Mouse (Mus musculus) embryo, embryonic 10 days (tissue): ENCODE measurements at regions not wholly inside any gene's neighbourhood (a gene's known extent, or its start where the extent isn't known, plus 50 kb on each side); places are given as distances from the start of the nearest gene placed in this dataset.

Experiments
- DNase-seq: peaks from one replicate; pipeline ENCODE4 v3.0.0-alpha.2; 2015; ENCODE audit warnings: low spot score

- no peak for DNase-seq
These were observed 615.3 kb upstream of the Fbxo33 start for GRCm38 (mm10) chr12:59834809-59835208.

- DNase-seq, result no peak
These were observed 603.4 kb upstream of the Fbxo33 start for GRCm38 (mm10) chr12:59822918-59823317.

GRCm38 (mm10) chr12:59822435-59822834, 602.9 kb upstream of the Fbxo33 start:
- DNase-seq, result no peak

- DNase-seq, result no peak
These were observed 602.2 kb upstream of the Fbxo33 start for GRCm38 (mm10) chr12:59821698-59822097.

- DNase-seq, result no peak
These were observed 596.4 kb upstream of the Fbxo33 start for GRCm38 (mm10) chr12:59815965-59816364.

- no peak for DNase-seq
These were observed 594.8 kb upstream of the Fbxo33 start for GRCm38 (mm10) chr12:59814356-59814755.

- DNase-seq, result no peak
These were observed 589.7 kb upstream of the Fbxo33 start for GRCm38 (mm10) chr12:59809224-59809623.

- peak; percentile 24 for DNase-seq
These were observed 578.5 kb upstream of the Fbxo33 start for GRCm38 (mm10) chr12:59798051-59798450.

GRCm38 (mm10) chr12:59791473-59791872, 571.9 kb upstream of the Fbxo33 start:
- peak; percentile 11 for DNase-seq

- DNase-seq, result no peak
These were observed 567.3 kb upstream of the Fbxo33 start for GRCm38 (mm10) chr12:59786831-59787230.

GRCm38 (mm10) chr12:59770980-59771379, 551.5 kb upstream of the Fbxo33 start:
- DNase-seq, result no peak

GRCm38 (mm10) chr12:59762260-59762659, 542.7 kb upstream of the Fbxo33 start:
- DNase-seq, result no peak

GRCm38 (mm10) chr12:59744768-59745167, 525.2 kb upstream of the Fbxo33 start:
- no peak for DNase-seq

- DNase-seq, result no peak
These were observed 523.7 kb upstream of the Fbxo33 start for GRCm38 (mm10) chr12:59743211-59743610.

GRCm38 (mm10) chr12:59724951-59725350, 505.4 kb upstream of the Fbxo33 start:
- no peak for DNase-seq

- no peak for DNase-seq
These were observed 503.1 kb upstream of the Fbxo33 start for GRCm38 (mm10) chr12:59722471-59723182.

GRCm38 (mm10) chr12:59713216-59713615, 493.7 kb upstream of the Fbxo33 start:
- no peak for DNase-seq

GRCm38 (mm10) chr12:59683235-59683634, 463.7 kb upstream of the Fbxo33 start:
- DNase-seq, result no peak

- DNase-seq, result no peak
These were observed 443.6 kb upstream of the Fbxo33 start for GRCm38 (mm10) chr12:59663161-59663560.

- no peak for DNase-seq
These were observed 411.2 kb upstream of the Fbxo33 start for GRCm38 (mm10) chr12:59630678-59631077.

- no peak for DNase-seq
These were observed 403.6 kb upstream of the Fbxo33 start for GRCm38 (mm10) chr12:59623147-59623546.

GRCm38 (mm10) chr12:59621132-59621531, 401.6 kb upstream of the Fbxo33 start:
- no peak for DNase-seq

GRCm38 (mm10) chr12:59620340-59620739, 400.8 kb upstream of the Fbxo33 start:
- no peak for DNase-seq

GRCm38 (mm10) chr12:59616075-59616474, 396.6 kb upstream of the Fbxo33 start:
- DNase-seq, result no peak
